Mouse (Mus musculus): Measurements from ENCODE around the gene Gsk3b.
"Not testable (repeated sequence)": the region's sequence is repeated elsewhere in the genome, so short reads cannot be mapped to it uniquely, and the experiment has no call there.

Gsk3b gene

GRCm38 (mm10) chr16:38105453-38105852, 16.7 kb downstream of the Gsk3b start:
- no peak for DNase-seq

GRCm38 (mm10) chr16:38106542-38106941, 17.7 kb downstream of the Gsk3b start:
- DNase-seq: no peak

- no peak for DNase-seq
Observed at GRCm38 (mm10) chr16:38110001-38110400, 21.2 kb downstream of the Gsk3b start.

- no peak for DNase-seq
Observed at GRCm38 (mm10) chr16:38110575-38110974, 21.8 kb downstream of the Gsk3b start.

- DNase-seq: no peak
Observed at GRCm38 (mm10) chr16:38114074-38114473, 25.3 kb downstream of the Gsk3b start.

- not testable (repeated sequence) for DNase-seq
Observed at GRCm38 (mm10) chr16:38117909-38118308, 29.1 kb downstream of the Gsk3b start.

- DNase-seq: no peak
Observed at GRCm38 (mm10) chr16:38118723-38119122, 29.9 kb downstream of the Gsk3b start.

GRCm38 (mm10) chr16:38119286-38119685, 30.5 kb downstream of the Gsk3b start:
- DNase-seq: no peak

GRCm38 (mm10) chr16:38129171-38129570, 40.4 kb downstream of the Gsk3b start:
- no peak for DNase-seq

- no peak for DNase-seq
Observed at GRCm38 (mm10) chr16:38131041-38131440, 42.2 kb downstream of the Gsk3b start.

GRCm38 (mm10) chr16:38131756-38132155, 43.0 kb downstream of the Gsk3b start:
- peak; percentile 23 for DNase-seq

- no peak for DNase-seq
Observed at GRCm38 (mm10) chr16:38132210-38132609, 43.4 kb downstream of the Gsk3b start.

- peak; percentile 50 for DNase-seq
Observed at GRCm38 (mm10) chr16:38137296-38137695, 48.5 kb downstream of the Gsk3b start.

GRCm38 (mm10) chr16:38144898-38145297, 56.1 kb downstream of the Gsk3b start:
- no peak for DNase-seq

GRCm38 (mm10) chr16:38150555-38150954, 61.8 kb downstream of the Gsk3b start:
- no peak for DNase-seq

- no peak for DNase-seq
Observed at GRCm38 (mm10) chr16:38157854-38158622, 69.2 kb downstream of the Gsk3b start.

GRCm38 (mm10) chr16:38162019-38162418, 73.2 kb downstream of the Gsk3b start:
- no peak for DNase-seq

- no peak for DNase-seq
Observed at GRCm38 (mm10) chr16:38164811-38165591, 76.2 kb downstream of the Gsk3b start.

GRCm38 (mm10) chr16:38168971-38169370, 80.2 kb downstream of the Gsk3b start:
- no peak for DNase-seq

- DNase-seq: no peak
Observed at GRCm38 (mm10) chr16:38179150-38179549, 90.3 kb downstream of the Gsk3b start.

- no peak for DNase-seq
Observed at GRCm38 (mm10) chr16:38181421-38181820, 92.6 kb downstream of the Gsk3b start.

- DNase-seq: no peak
Observed at GRCm38 (mm10) chr16:38184657-38185269, 96.0 kb downstream of the Gsk3b start.

- no peak for DNase-seq
Observed at GRCm38 (mm10) chr16:38189952-38190351, 101.2 kb downstream of the Gsk3b start.

- DNase-seq: no peak
Observed at GRCm38 (mm10) chr16:38190531-38190930, 101.7 kb downstream of the Gsk3b start.

Data from retina, postnatal 1 day (tissue).